Mouse (Mus musculus) midbrain, embryonic 13.5 days (tissue): ENCODE data around the gene Trem2. TPM values are rescaled to one million over a fixed set of nuclear protein-coding genes. Genes with fewer than 3 reads are reported as not detected.

Experiments
- ATAC-seq: fragments of 200-750 bp; cut with Nextera tagmentation; 2 replicates; pipeline ENCODE4 v1.8.0; 2017; ENCODE audit warnings: mild to moderate bottlenecking, moderate TSS enrichment, moderate library complexity
- H3K27ac ChIP-seq: fragments of 300-500 bp; sonication (generic); 2 replicates; pipeline ENCODE4 v1.5.1; 2015; ENCODE audit warnings: inconsistent platforms, mild to moderate bottlenecking, moderate library complexity
- H3K27me3 ChIP-seq: fragments of 300-500 bp; sonication (generic); 2 replicates; pipeline ENCODE4 v1.6.1; 2015; ENCODE audit warnings: mild to moderate bottlenecking, inconsistent platforms
- H3K36me3 ChIP-seq: fragments of 300-500 bp; sonication (generic); 2 replicates; pipeline ENCODE4 v1.6.1; 2015; ENCODE audit warnings: mild to moderate bottlenecking, inconsistent platforms
- H3K4me1 ChIP-seq: fragments of 300-500 bp; sonication (generic); replicated peaks from 2 replicates; pipeline ENCODE4 v1.6.1; 2015; ENCODE audit warnings: inconsistent platforms
- H3K4me2 ChIP-seq: fragments of 300-500 bp; sonication (generic); replicated peaks from 2 replicates; pipeline ENCODE4 v1.6.1; 2015; ENCODE audit warnings: moderate library complexity, mild to moderate bottlenecking, inconsistent platforms
- H3K4me3 ChIP-seq: fragments of 300-500 bp; sonication (generic); replicated peaks from 2 replicates; pipeline ENCODE4 v1.5.1; 2015; ENCODE audit warnings: mild to moderate bottlenecking, inconsistent platforms
- H3K9ac ChIP-seq: fragments of 300-500 bp; sonication (generic); replicated peaks from 2 replicates; pipeline ENCODE4 v1.6.1; 2015; ENCODE audit warnings: mild to moderate bottlenecking, inconsistent platforms
- H3K9me3 ChIP-seq: fragments of 300-500 bp; sonication (generic); 2 replicates; pipeline ENCODE4 v1.6.1; 2016; ENCODE audit warnings: mild to moderate bottlenecking, inconsistent platforms
- WGBS: fragments of 180-500 bp; shearing (Covaris S2); methylation state at CpG from one replicate; pipeline ENCODE4 v1.1.7; 2015; 5-methylcytosine and 5-hydroxymethylcytosine counted together
- polyA plus RNA-seq: library from polyadenylated mRNA; unstranded; fragments of >200 nt; fragmentation: Nextera tagmentation; extraction: Ambion mirVana; gene quantifications from 2 replicates; pipeline ENCODE4 v1.2.1, GENCODE M21; 2015

The Trem2 gene
- polyA plus RNA-seq, 1 experiment from 2014 or later: 2.8 TPM

DNA sequence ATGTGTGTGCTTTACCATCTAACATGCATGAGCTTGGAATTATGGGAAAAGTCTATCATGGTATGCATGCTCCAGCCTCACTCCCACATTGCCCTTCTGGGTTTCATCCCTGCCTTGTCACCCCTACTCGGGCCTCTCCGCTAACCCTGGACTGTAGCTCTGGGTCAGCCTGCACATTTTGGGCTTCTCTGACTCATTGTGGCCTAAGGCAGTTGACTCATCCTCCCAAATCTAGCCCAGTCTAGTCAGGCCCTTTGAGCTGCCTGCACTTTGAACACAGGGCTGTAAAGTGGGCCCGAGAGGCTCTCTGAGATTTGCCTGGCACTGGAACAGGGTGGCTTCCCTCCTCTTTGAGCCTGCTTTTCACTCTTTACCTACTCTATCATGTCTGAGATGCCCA, 9.6 kb downstream of the Trem2 start:
- H3K27me3 ChIP-seq: no peaks in the 10 kb centered on the region
- H3K9ac ChIP-seq: no peak overlapping the region
- ATAC-seq: no peak
- H3K36me3 ChIP-seq: no peaks in the 10 kb centered on the region
- no peak overlapping the region for H3K4me2 ChIP-seq
- WGBS: 85% methylated on average over 3 of the region's 3 CpGs
- no peak overlapping the region for H3K27ac ChIP-seq
- H3K9me3 ChIP-seq: no peaks in the 10 kb centered on the region
- no peak overlapping the region for H3K4me3 ChIP-seq
- H3K4me1 ChIP-seq: no peaks in the 10 kb centered on the region

DNA sequence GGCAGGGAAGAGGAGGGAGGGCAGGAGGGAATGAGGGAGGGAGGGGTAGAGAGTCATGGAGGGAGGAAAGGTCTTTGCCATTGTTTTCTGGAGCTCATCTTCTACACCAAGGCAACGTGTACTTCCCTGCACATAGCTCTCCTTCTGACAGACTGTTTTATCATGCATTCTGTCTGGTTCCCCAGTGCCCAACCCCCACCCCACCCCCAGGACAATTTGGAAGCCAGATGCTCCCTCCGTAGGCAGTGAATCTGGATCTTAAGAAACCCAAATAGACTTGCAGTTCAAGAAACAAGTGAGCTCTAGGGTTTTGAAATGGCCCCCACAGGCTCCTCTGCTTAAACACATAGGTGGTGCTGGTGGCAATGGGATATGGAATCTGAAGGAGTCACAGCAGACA, 11.7 kb downstream of the Trem2 start:
- no peaks in the 10 kb centered on the region for H3K9me3 ChIP-seq
- WGBS: 43% methylated on average over 2 of the region's 2 CpGs
- no peaks in the 10 kb centered on the region for H3K4me1 ChIP-seq
- ATAC-seq: no peak
- no peak overlapping the region for H3K9ac ChIP-seq
- H3K27me3 ChIP-seq: no peaks in the 10 kb centered on the region
- H3K4me2 ChIP-seq: no peak overlapping the region
- no peaks in the 10 kb centered on the region for H3K36me3 ChIP-seq
- H3K4me3 ChIP-seq: no peak overlapping the region
- H3K27ac ChIP-seq: no peak overlapping the region

DNA sequence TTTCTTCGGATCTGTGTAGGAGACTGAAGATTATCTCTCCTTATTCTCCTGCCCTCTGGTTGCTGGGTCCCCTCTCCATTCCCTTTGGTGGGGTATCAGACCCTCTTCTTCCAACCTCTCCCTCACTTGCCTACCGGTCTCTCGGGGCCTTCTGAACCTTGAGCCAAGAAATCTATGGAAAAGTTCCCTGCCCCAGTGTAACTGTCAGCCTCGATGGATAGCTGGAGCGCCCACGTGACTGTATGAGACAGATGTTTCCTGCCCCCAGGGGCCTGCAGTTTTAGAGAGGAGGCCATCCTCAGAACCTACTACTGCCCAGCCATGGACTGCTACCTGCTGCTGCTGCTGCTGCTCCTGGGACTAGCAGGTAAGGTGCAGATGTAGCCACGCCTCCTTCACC, 13.4 kb downstream of the Trem2 start, which contains the start of gene Treml1:
Gene Treml1, plus strand, starts transcription at position 301 of the 400 bp plus-strand sequence.
- 86% methylated on average over 7 of the region's 7 CpGs for WGBS
- Histone ChIP-seq H3K36me3 (no peaks in the 10 kb centered on the region), H3K9ac (no peak within 1 kb of the TSS), H3K27ac (no peak within 1 kb of the TSS), H3K4me1 (no peaks in the 10 kb centered on the region), H3K4me2 (no peak within 1 kb of the TSS), H3K9me3 (no peaks in the 10 kb centered on the region), H3K27me3 (no peaks in the 10 kb centered on the region), H3K4me3 (no peak within 1 kb of the TSS)
- ATAC-seq: no peak

DNA sequence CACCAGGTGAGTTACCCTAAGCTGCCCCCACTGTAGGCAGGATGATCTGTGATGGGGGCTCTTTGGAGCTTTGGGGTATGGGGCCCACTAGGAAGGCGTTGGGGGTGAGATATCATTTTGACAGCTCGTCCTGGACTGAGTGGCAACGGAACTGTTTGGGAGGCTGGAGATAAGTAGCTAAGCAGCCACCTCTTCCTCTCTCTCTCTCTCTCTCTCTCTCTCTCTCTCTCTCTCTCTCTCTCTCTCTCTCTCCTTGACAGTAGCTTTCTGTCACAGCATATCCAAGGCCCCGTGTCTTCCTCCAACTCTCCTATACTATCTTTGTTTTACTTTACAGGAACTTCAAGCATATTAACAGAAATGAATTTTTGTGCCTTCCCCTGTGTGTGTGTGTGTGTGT, 14.3 kb downstream of the Trem2 start:
- H3K4me1 ChIP-seq: no peaks in the 10 kb centered on the region
- no peaks in the 10 kb centered on the region for H3K27me3 ChIP-seq
- no peaks in the 10 kb centered on the region for H3K36me3 ChIP-seq
- WGBS: 94% methylated on average over 4 of the region's 4 CpGs
- no peak overlapping the region for H3K4me2 ChIP-seq
- no peak for ATAC-seq
- no peak overlapping the region for H3K9ac ChIP-seq
- H3K9me3 ChIP-seq: no peaks in the 10 kb centered on the region
- H3K4me3 ChIP-seq: no peak overlapping the region
- H3K27ac ChIP-seq: no peak overlapping the region

DNA sequence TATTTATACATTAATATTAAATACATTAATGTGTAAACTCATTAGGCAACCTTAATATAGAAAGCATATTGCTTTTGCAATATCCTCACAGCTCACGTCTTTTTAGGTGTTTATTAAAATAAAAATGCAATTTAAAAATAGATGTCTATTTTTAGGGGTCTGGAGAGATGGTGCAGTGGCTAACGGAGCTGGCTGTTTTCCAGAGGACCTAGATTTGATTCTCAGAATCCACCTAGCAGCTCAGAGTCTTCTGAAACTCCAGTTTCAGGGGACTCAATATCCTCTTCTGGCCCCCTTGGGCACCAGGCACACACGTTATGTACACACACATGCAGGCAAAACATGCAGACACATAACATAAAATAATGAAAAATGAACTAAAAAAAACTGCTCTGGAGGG, 16.1 kb downstream of the Trem2 start:
- 87% methylated on average over 3 of the region's 3 CpGs for WGBS
- H3K4me1 ChIP-seq: no peaks in the 10 kb centered on the region
- H3K9ac ChIP-seq: no peak overlapping the region
- H3K27ac ChIP-seq: no peak overlapping the region
- H3K27me3 ChIP-seq: no peaks in the 10 kb centered on the region
- no peak overlapping the region for H3K4me3 ChIP-seq
- no peaks in the 10 kb centered on the region for H3K36me3 ChIP-seq
- H3K9me3 ChIP-seq: no peaks in the 10 kb centered on the region
- ATAC-seq: no peak
- H3K4me2 ChIP-seq: no peak overlapping the region

DNA sequence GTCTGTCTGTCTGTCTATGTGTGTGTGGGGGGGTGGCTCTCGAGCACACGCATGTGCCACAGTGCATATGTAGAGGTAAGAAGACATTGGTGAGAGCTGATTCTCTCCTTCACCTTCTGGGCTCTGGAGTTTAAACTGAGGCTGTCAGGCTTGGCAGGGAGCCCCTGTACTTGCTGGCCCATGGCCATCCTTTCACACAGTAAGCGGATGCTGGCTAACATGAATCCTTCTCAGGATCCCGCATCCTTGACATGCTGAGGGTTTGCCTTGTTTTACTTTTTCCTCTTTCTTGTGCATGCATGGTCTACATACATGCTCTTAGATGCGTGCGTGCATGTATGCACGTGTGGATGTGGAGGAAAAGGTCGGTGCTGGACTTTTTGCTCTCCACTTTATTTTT, 16.8 kb downstream of the Trem2 start:
- no peak overlapping the region for H3K9ac ChIP-seq
- H3K4me3 ChIP-seq: no peak overlapping the region
- H3K27ac ChIP-seq: no peak overlapping the region
- 88% methylated on average over 8 of the region's 8 CpGs for WGBS
- ATAC-seq: no peak
- no peaks in the 10 kb centered on the region for H3K36me3 ChIP-seq
- H3K4me2 ChIP-seq: no peak overlapping the region
- H3K27me3 ChIP-seq: no peaks in the 10 kb centered on the region
- no peaks in the 10 kb centered on the region for H3K9me3 ChIP-seq
- no peaks in the 10 kb centered on the region for H3K4me1 ChIP-seq

DNA sequence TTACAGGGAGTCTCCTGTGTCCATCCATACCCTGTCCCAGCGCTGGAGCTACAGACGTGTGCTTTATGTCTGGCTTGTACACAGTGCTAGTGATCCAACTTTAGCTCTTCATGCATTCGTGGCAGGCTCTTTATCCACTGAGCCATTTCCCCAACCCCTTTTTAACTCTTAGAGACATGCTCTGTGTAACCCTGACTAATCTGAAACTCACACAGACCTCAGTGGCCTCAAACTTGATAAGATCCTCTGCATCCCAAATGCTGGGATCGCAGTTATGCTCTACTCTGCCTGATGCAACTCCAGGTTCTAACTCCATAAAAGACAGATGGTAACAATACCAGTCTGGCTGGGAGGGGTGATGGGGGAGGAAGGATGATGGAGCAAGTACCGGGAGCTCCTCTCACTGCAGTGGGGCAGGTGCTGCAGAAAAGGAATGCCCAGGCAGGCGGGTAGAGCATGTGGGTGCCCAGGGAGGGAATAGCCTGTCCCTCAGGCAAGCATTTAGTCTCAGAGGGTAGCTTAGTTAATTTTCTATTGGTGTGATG, 17.3 kb downstream of the Trem2 start:
- Histone ChIP-seq H3K9me3 (no peaks in the 10 kb centered on the region), H3K4me3 (no peak overlapping the region), H3K9ac (no peak overlapping the region), H3K36me3 (no peaks in the 10 kb centered on the region), H3K4me1 (no peaks in the 10 kb centered on the region), H3K27me3 (no peaks in the 10 kb centered on the region), H3K27ac (no peak overlapping the region), H3K4me2 (no peak overlapping the region)
- WGBS: 82% methylated on average over 6 of the region's 6 CpGs
- no peak for ATAC-seq

DNA sequence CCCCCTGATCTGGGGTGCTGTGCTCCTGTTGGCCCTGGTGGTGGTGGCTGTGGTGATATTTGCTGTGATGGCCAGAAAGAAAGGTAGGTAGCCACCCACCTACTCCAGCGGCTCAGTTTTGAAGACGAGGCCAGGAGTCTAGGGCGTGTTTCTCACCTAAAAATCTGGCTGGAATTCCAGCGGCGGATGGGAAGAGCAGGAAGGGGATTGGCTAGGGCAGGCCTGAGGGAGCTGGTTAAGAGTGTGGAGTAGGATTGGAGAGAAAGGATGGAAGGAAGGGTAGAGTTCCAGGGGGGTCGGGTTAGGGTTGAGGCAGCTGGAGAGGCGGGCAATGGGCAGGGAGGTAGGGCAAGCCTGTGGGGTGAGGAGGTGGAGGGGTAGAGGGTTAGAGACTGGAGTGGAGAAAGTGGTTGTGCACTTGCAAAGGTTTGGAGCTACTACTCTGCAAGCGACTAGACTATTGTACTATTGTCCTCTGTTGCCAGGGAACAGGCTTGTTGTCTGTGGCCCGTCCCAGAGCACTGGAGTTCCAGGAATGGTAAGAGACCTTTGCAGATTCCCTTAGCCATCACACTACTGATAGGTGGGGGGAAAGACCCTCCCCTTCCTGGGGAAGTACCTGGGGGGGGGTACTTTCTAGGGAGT, 19.4 kb downstream of the Trem2 start:
- 68% methylated on average over 9 of the region's 9 CpGs for WGBS
- ATAC-seq: no peak

DNA sequence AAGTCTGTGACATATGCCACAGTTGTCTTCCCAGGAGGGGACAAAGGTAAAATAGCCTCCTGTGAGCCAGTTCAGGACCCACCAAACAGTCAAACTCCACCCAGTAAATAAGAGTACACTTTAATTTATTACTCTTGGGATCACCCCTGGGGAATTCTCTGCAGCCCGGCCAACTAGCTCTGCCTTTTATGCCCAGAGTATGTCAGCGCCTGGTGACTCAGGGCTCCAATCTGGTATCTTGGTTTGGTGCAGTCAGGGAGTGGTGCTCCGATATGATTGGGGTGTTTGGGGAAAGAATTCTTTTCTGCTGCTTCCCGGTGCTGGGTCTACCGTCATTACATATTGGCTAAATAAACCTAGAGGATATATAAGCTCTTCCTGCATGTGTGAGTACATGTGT, 20.6 kb downstream of the Trem2 start:
- no peak overlapping the region for H3K4me2 ChIP-seq
- ATAC-seq: no peak
- H3K9me3 ChIP-seq: no peaks in the 10 kb centered on the region
- no peak overlapping the region for H3K4me3 ChIP-seq
- no peak overlapping the region for H3K9ac ChIP-seq
- H3K4me1 ChIP-seq: no peaks in the 10 kb centered on the region
- H3K27ac ChIP-seq: no peak overlapping the region
- WGBS: 93% methylated on average over 5 of the region's 5 CpGs
- H3K36me3 ChIP-seq: no peaks in the 10 kb centered on the region
- no peaks in the 10 kb centered on the region for H3K27me3 ChIP-seq

More for the DNA sequence above, 19.4 kb downstream of the Trem2 start:
- H3K27ac ChIP-seq: no peak overlapping the region
- no peaks in the 10 kb centered on the region for H3K27me3 ChIP-seq
- H3K4me1 ChIP-seq: no peaks in the 10 kb centered on the region
- no peak overlapping the region for H3K9ac ChIP-seq
- no peaks in the 10 kb centered on the region for H3K36me3 ChIP-seq
- H3K4me2 ChIP-seq: no peak overlapping the region
- no peaks in the 10 kb centered on the region for H3K9me3 ChIP-seq
- H3K4me3 ChIP-seq: no peak overlapping the region

DNA sequence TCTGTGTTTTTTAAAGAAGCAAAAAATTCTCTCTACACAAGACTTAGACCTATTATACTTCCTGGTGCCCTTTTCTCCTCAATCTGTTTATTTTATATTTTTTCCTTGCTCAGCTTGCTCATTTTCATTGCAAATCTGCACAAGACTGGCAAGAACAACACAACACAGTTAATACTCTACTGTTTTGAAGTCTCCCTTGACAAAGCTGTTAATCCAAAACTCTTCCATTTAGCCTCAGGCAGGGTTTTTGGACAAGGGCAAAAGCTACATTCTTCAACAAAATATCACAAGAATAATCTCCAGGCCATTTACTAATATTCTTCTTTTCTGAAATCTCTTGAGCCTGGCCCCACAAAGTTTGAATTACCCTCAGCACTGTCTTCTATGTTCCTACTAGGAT, 25.4 kb downstream of the Trem2 start:
- Histone ChIP-seq H3K9me3 (no peaks in the 10 kb centered on the region), H3K27ac (no peak overlapping the region), H3K36me3 (no peaks in the 10 kb centered on the region), H3K27me3 (no peaks in the 10 kb centered on the region), H3K4me3 (no peak overlapping the region), H3K4me2 (no peak overlapping the region), H3K4me1 (no peaks in the 10 kb centered on the region), H3K9ac (no peak overlapping the region)
- ATAC-seq: no peak

DNA sequence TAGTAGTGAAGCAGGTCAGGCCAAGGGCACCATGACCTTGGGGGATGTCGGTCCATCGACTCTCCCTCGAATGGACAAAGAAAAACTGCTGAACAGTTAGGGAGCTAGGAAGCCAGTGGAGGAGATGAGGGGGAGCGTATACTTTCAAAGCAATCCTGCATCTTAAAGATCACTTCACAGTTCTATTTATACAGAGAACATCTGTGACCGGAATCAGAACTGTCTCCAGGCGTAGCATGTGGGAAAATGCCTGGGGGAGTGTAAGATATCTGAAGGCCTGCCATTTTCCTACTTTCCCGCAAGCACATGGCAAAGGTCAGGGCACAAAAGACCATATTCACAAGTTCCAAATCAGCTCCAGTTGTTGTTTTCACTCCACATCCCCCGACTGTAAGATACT, 26.8 kb downstream of the Trem2 start:
- no peak overlapping the region for H3K4me2 ChIP-seq
- H3K9me3 ChIP-seq: no peaks in the 10 kb centered on the region
- H3K27me3 ChIP-seq: no peaks in the 10 kb centered on the region
- no peaks in the 10 kb centered on the region for H3K36me3 ChIP-seq
- H3K4me3 ChIP-seq: no peak overlapping the region
- H3K27ac ChIP-seq: no peak overlapping the region
- no peaks in the 10 kb centered on the region for H3K4me1 ChIP-seq
- no peak for ATAC-seq
- WGBS: 89% methylated on average over 8 of the region's 8 CpGs
- no peak overlapping the region for H3K9ac ChIP-seq

DNA sequence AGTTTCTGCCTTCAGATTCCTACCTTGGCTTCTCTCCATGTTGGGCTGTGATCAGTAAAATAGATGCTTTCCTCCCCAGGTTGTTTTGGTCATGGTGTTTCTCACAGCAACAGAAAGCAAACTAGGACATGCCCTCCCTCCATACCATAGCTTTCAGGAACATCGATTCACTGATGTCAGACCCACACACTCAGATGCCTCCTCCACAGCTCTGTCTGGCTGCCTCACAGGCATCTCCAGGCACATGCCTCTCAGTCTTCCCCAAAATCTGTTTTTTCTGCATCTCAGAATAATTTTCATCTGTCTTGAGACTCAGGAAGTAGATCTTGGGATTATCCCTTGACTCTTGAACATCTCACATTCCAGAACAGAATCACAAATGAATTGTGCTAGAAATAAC, 29.9 kb downstream of the Trem2 start:
- Histone ChIP-seq H3K4me2 (no peak overlapping the region), H3K4me1 (no peaks in the 10 kb centered on the region), H3K4me3 (no peak overlapping the region), H3K9ac (no peak overlapping the region), H3K36me3 (no peaks in the 10 kb centered on the region), H3K9me3 (no peaks in the 10 kb centered on the region), H3K27me3 (no peaks in the 10 kb centered on the region), H3K27ac (no peak overlapping the region)
- WGBS: 100% methylated on average over 1 of the region's 1 CpGs
- no peak for ATAC-seq

DNA sequence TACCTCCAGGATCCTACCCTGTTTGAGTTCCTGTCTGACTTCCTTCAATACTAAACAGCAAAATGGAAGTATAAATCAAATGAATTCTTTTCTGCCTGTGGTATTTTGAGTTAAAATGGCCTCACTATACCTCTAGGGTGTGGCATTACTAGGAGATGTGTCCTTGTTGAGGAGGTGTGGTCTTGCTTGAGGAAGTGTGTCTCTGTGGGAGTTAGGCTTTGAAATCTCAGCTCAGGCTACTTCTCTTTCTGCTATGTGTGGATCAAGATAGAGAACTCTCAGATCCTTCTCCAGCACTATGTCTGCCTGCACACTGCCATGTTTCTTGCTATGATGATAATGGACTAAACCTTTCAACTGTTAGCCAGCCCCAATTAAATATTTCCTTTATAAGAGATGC, 32.8 kb downstream of the Trem2 start:
- Histone ChIP-seq H3K36me3 (no peaks in the 10 kb centered on the region), H3K9ac (no peak overlapping the region), H3K27ac (no peak overlapping the region), H3K4me1 (no peaks in the 10 kb centered on the region), H3K9me3 (no peaks in the 10 kb centered on the region), H3K4me3 (no peak overlapping the region), H3K27me3 (no peaks in the 10 kb centered on the region), H3K4me2 (no peak overlapping the region)
- ATAC-seq: no peak
